Mouse (Mus musculus): ENCODE data around the gene Slc25a18. TPM values are rescaled to one million over a fixed set of nuclear protein-coding genes. Genes with fewer than 3 reads are reported as not detected.

Slc25a18 gene
- polyA plus RNA-seq, 1 experiment from 2014 or later = 35.8 TPM

DNA sequence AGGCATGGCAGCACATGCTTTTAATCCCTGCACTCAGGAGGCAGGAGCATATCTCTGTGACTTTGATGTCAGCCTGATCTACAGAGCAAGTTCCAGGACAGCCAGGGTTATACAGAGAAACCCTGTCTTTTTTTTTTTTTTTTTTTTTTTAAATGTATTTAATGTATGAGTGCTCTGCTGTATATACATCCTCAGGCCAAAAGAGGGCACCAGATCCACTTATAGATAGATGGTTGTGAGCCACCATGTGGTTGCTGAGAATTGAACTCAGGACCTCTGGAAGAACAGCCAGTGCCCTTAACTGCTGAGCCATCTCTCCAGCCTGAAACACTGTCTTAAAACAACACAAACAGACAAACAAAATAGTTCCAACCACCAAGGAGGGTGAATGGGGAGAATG lies 15.5 kb downstream of the Slc25a18 start:
- no peak overlapping the region for H3K4me2 ChIP-seq (ENCODE audit: low read length)
- no peak overlapping the region for H3K9ac ChIP-seq (ENCODE audit: low read depth, low read length)
- ATAC-seq = no peak
- no peaks in the 10 kb centered on the region for H3K4me1 ChIP-seq (ENCODE audit: control insufficient read depth, insufficient read depth, low read depth, low read length)
- peaks cover 17% of the 10 kb centered on the region for H3K36me3 ChIP-seq (ENCODE audit: control insufficient read depth, insufficient read depth, low read length)
- no peak overlapping the region for H3K27ac ChIP-seq (ENCODE audit: low read depth, low read length)
- H3K9me3 ChIP-seq (ENCODE audit: control insufficient read depth, low read length) = no peaks in the 10 kb centered on the region
- H3K4me3 ChIP-seq (ENCODE audit: low read length) = no peak overlapping the region
- no peaks in the 10 kb centered on the region for H3K27me3 ChIP-seq (replicated peaks; ENCODE audit: control insufficient read depth, insufficient read depth, low read length)

DNA sequence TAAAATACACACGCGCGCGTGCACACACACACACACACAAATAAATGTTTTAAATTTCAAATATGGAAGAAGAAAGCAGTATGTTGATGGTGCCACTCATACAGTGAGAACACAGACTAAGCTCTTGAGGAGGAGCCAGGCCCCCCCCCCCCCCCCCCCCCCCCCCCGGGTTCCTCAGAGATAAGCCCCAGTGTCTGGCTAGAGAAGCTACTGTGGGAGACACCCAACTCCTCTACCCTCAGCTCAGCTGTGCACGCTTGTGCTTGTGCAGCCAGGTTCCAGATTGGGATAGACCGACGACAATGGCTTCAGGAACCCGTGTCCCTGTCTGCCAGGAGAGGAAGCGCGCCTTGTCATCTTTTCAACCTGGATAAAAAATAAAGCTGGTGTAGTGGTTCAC lies 16.8 kb downstream of the Slc25a18 start:
- no peak overlapping the region for H3K4me3 ChIP-seq (ENCODE audit: low read length)
- no peak overlapping the region for H3K27ac ChIP-seq (ENCODE audit: low read depth, low read length)
- ATAC-seq = no peak
- no peaks in the 10 kb centered on the region for H3K4me1 ChIP-seq (ENCODE audit: control insufficient read depth, insufficient read depth, low read depth, low read length)
- no peak overlapping the region for H3K9ac ChIP-seq (ENCODE audit: low read depth, low read length)
- no peaks in the 10 kb centered on the region for H3K9me3 ChIP-seq (ENCODE audit: control insufficient read depth, low read length)
- no peaks in the 10 kb centered on the region for H3K27me3 ChIP-seq (replicated peaks; ENCODE audit: control insufficient read depth, insufficient read depth, low read length)
- peaks cover 24% of the 10 kb centered on the region for H3K36me3 ChIP-seq (ENCODE audit: control insufficient read depth, insufficient read depth, low read length)
- H3K4me2 ChIP-seq (ENCODE audit: low read length) = no peak overlapping the region
- 88% methylated on average over 10 of the region's 11 CpGs for WGBS

DNA sequence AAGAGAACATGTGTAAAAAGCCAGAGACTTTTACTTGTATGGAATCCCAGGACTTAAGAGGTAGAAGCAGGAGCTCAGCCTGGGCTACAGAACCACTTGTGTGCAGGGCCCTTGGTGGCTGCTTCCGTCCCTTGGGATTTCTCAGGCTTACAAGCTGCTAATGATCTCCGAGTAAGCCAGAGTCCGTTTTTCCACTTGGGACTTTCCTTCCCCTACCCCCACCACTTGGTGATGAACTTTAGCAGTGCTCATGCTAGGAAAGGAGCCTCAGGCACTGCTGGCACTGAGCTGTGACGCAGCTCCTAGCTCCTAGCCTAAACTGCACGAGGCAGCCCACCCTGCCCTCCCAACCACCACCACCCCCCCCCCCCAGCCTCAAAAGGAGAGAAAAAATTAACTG lies 17.3 kb downstream of the Slc25a18 start:
- no peak overlapping the region for H3K27ac ChIP-seq (ENCODE audit: low read depth, low read length)
- no peak overlapping the region for H3K4me2 ChIP-seq (ENCODE audit: low read length)
- H3K4me3 ChIP-seq (ENCODE audit: low read length) = no peak overlapping the region
- no peak overlapping the region for H3K9ac ChIP-seq (ENCODE audit: low read depth, low read length)
- H3K4me1 ChIP-seq (ENCODE audit: control insufficient read depth, insufficient read depth, low read depth, low read length) = no peaks in the 10 kb centered on the region
- no peaks in the 10 kb centered on the region for H3K9me3 ChIP-seq (ENCODE audit: control insufficient read depth, low read length)
- 49% methylated on average over 5 of the region's 5 CpGs for WGBS
- no peak for ATAC-seq
- peaks cover 29% of the 10 kb centered on the region for H3K36me3 ChIP-seq (ENCODE audit: control insufficient read depth, insufficient read depth, low read length)
- H3K27me3 ChIP-seq (replicated peaks; ENCODE audit: control insufficient read depth, insufficient read depth, low read length) = no peaks in the 10 kb centered on the region

DNA sequence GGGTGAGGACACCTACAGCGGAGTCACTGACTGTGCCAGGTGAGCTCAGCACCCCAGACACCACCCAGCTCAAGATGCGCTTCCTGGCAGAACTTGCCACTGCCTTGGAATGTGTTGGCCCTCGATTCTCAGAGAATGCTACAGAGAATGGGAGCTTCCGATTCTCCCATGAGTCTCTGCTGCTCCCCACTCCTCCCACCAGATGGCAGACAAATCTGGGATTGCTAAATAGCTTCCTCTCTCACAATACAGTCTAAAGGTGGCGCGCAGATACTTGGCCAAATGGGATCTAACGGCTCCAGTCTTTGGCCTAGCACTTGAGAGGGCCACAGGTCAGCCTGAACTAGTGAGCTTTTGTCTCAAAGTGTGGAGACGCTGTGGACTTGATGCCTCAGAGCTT lies 19.6 kb downstream of the Slc25a18 start:
- Histone ChIP-seq H3K4me3 (ENCODE audit: low read length) (no peak overlapping the region), H3K27me3 (replicated peaks; ENCODE audit: control insufficient read depth, insufficient read depth, low read length) (no peaks in the 10 kb centered on the region), H3K4me1 (ENCODE audit: control insufficient read depth, insufficient read depth, low read depth, low read length) (no peaks in the 10 kb centered on the region), H3K27ac (ENCODE audit: low read depth, low read length) (no peak overlapping the region), H3K4me2 (ENCODE audit: low read length) (no peak overlapping the region), H3K9me3 (ENCODE audit: control insufficient read depth, low read length) (no peaks in the 10 kb centered on the region), H3K36me3 (ENCODE audit: control insufficient read depth, insufficient read depth, low read length) (peaks cover 39% of the 10 kb centered on the region), H3K9ac (ENCODE audit: low read depth, low read length) (no peak overlapping the region)
- 87% methylated on average over 8 of the region's 8 CpGs for WGBS
- ATAC-seq = no peak

DNA sequence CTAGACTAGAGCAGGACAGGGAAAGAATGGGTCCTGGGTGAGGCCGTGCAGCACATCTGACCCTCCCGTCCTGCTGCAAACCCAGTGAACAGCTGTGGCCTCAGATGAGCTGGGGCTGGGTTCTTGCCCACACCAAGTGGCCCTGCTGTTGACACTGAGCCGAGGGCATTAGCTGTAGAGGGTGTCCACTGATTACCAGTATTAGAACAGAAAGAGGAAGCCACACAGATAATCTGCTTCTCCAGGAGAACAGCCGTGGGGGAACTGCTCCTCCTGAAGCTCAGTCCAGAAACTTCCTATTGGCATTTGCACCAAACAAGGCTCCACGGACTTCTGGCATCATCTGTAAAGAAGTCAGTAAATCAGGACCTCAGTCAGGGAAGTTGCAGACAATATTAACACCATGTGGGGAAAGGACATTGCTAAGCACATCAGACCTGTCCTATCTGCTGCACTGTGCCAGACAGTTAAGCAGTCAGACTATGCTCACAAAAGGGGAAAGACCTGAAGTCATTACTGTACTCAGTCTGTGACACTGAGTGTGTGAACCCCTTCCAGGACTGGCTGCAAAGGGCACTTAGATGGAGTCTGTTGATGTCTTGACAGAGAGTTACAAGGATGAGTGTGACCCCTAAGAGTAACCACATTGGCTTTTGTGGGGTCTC lies 22.2 kb downstream of the Slc25a18 start:
- Histone ChIP-seq H3K27ac (ENCODE audit: low read depth, low read length) (no peak overlapping the region), H3K4me1 (ENCODE audit: control insufficient read depth, insufficient read depth, low read depth, low read length) (no peaks in the 10 kb centered on the region), H3K4me3 (ENCODE audit: low read length) (no peak overlapping the region), H3K27me3 (replicated peaks; ENCODE audit: control insufficient read depth, insufficient read depth, low read length) (no peaks in the 10 kb centered on the region), H3K9me3 (ENCODE audit: control insufficient read depth, low read length) (no peaks in the 10 kb centered on the region), H3K4me2 (ENCODE audit: low read length) (no peak overlapping the region), H3K9ac (ENCODE audit: low read depth, low read length) (no peak overlapping the region), H3K36me3 (ENCODE audit: control insufficient read depth, insufficient read depth, low read length) (peaks cover 43% of the 10 kb centered on the region)
- ATAC-seq = no peak
- WGBS = 86% methylated on average over 5 of the region's 5 CpGs

DNA sequence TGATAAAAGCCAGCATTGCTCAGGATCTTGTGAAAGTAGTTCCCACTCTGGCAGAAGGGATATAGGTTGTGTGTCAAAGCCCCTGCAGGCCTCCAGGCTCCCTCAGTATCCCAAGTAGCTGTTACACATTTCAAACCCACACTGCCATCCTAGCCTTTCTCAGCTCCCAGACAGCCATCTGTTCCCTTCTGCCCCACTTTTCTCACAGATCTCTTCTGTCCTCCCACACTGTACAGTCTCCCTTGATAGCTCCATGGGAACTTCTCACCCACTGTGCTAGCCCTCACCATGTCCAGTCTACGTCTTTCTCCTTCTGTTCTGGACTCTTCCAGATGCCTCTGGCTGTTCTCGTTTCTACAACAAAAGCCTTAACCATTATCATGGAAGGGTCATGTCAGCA lies 22.7 kb downstream of the Slc25a18 start:
- ATAC-seq = no peak
- Histone ChIP-seq H3K27ac (ENCODE audit: low read depth, low read length) (no peak overlapping the region), H3K9me3 (ENCODE audit: control insufficient read depth, low read length) (no peaks in the 10 kb centered on the region), H3K9ac (ENCODE audit: low read depth, low read length) (no peak overlapping the region), H3K36me3 (ENCODE audit: control insufficient read depth, insufficient read depth, low read length) (peaks cover 46% of the 10 kb centered on the region), H3K4me3 (ENCODE audit: low read length) (no peak overlapping the region), H3K4me1 (ENCODE audit: control insufficient read depth, insufficient read depth, low read depth, low read length) (no peaks in the 10 kb centered on the region), H3K4me2 (ENCODE audit: low read length) (no peak overlapping the region), H3K27me3 (replicated peaks; ENCODE audit: control insufficient read depth, insufficient read depth, low read length) (no peaks in the 10 kb centered on the region)
- 77% methylated on average over 2 of the region's 2 CpGs for WGBS

DNA sequence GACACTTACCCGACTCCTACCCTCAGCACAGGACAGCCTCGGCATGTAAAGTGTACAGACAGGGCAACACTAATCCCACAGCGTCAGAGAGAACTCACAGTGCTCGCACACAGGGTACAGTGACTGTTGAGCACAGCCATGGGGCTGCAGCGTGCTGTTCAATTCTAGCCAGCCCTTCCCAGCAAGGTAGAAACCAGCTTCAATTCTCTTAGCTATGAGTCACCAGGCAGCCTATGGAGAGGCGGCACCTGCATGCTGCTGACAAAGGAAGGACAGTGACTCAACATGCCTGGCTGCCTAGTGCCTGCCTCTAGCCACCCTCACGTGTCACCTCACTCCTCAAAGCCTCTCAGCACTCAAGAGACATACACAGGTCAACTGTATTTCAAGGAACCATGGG lies 24.6 kb downstream of the Slc25a18 start:
- WGBS = 93% methylated on average over 7 of the region's 7 CpGs
- no peak for ATAC-seq
- no peak overlapping the region for H3K4me2 ChIP-seq (ENCODE audit: low read length)

DNA sequence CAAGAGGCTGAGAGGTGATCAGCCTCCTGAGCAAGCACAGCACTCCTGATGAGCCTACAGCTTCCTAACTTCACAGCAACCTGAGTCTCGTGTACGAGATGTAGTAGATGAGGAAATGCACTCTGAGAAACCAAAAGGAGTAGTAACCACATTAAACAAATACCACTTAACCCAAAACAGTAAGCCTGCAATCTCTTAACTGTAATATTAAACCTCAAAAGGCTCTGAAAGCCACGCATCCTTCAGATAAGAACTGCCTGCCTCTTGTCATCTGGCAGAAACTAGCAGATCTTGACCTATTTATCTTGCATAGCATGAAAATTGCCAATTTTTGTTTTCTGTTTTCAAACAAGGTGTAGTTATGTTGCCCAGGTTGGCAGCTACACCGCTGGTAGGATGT lies 25.5 kb downstream of the Slc25a18 start:
- H3K9ac ChIP-seq (ENCODE audit: low read depth, low read length) = no peak overlapping the region
- H3K27ac ChIP-seq (ENCODE audit: low read depth, low read length) = no peak overlapping the region
- peaks cover 46% of the 10 kb centered on the region for H3K36me3 ChIP-seq (ENCODE audit: control insufficient read depth, insufficient read depth, low read length)
- no peaks in the 10 kb centered on the region for H3K27me3 ChIP-seq (replicated peaks; ENCODE audit: control insufficient read depth, insufficient read depth, low read length)
- no peaks in the 10 kb centered on the region for H3K4me1 ChIP-seq (ENCODE audit: control insufficient read depth, insufficient read depth, low read depth, low read length)
- no peak overlapping the region for H3K4me3 ChIP-seq (ENCODE audit: low read length)
- no peak for ATAC-seq
- H3K4me2 ChIP-seq (ENCODE audit: low read length) = no peak overlapping the region
- no peaks in the 10 kb centered on the region for H3K9me3 ChIP-seq (ENCODE audit: control insufficient read depth, low read length)
- WGBS = 91% methylated on average over 4 of the region's 4 CpGs

More for the DNA sequence above, 24.6 kb downstream of the Slc25a18 start:
- Histone ChIP-seq H3K27me3 (replicated peaks; ENCODE audit: control insufficient read depth, insufficient read depth, low read length) (no peaks in the 10 kb centered on the region), H3K9me3 (ENCODE audit: control insufficient read depth, low read length) (no peaks in the 10 kb centered on the region), H3K4me1 (ENCODE audit: control insufficient read depth, insufficient read depth, low read depth, low read length) (no peaks in the 10 kb centered on the region), H3K36me3 (ENCODE audit: control insufficient read depth, insufficient read depth, low read length) (peaks cover 44% of the 10 kb centered on the region), H3K4me3 (ENCODE audit: low read length) (no peak overlapping the region), H3K9ac (ENCODE audit: low read depth, low read length) (no peak overlapping the region), H3K27ac (ENCODE audit: low read depth, low read length) (no peak overlapping the region)

DNA sequence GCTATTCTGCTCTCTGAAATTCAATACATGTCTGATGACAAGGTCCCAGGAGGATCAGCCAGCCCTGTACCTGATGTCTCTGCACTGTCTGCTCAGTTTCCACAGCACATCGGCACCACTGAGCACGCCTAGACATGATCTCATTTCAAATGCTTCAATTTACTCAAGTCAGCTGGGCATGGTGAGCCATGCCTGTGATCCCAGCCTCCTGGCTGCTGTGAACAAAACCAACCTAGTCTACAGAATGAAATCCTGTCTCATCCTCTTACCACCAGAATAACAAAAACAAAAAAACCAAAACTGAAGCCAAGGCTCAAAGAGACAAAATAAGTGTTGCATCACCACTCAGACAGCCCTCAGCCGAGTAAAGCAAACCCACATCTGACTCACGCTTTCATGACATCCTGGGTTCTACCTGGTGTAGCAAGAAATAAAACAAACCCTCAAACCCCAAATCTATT lies 26.2 kb downstream of the Slc25a18 start:
- peaks cover 40% of the 10 kb centered on the region for H3K36me3 ChIP-seq (ENCODE audit: control insufficient read depth, insufficient read depth, low read length)
- H3K4me2 ChIP-seq (ENCODE audit: low read length) = no peak overlapping the region
- no peak overlapping the region for H3K9ac ChIP-seq (ENCODE audit: low read depth, low read length)
- H3K4me1 ChIP-seq (ENCODE audit: control insufficient read depth, insufficient read depth, low read depth, low read length) = no peaks in the 10 kb centered on the region
- no peaks in the 10 kb centered on the region for H3K9me3 ChIP-seq (ENCODE audit: control insufficient read depth, low read length)
- 91% methylated on average over 4 of the region's 4 CpGs for WGBS
- H3K4me3 ChIP-seq (ENCODE audit: low read length) = no peak overlapping the region
- no peaks in the 10 kb centered on the region for H3K27me3 ChIP-seq (replicated peaks; ENCODE audit: control insufficient read depth, insufficient read depth, low read length)
- no peak; the same call in 1 of the 2 replicates for ATAC-seq
- H3K27ac ChIP-seq (ENCODE audit: low read depth, low read length) = no peak overlapping the region

Data from hindbrain, embryonic 16.5 days (tissue).